Mouse (Mus musculus): ENCODE results near the gene Nyap2.

DNA sequence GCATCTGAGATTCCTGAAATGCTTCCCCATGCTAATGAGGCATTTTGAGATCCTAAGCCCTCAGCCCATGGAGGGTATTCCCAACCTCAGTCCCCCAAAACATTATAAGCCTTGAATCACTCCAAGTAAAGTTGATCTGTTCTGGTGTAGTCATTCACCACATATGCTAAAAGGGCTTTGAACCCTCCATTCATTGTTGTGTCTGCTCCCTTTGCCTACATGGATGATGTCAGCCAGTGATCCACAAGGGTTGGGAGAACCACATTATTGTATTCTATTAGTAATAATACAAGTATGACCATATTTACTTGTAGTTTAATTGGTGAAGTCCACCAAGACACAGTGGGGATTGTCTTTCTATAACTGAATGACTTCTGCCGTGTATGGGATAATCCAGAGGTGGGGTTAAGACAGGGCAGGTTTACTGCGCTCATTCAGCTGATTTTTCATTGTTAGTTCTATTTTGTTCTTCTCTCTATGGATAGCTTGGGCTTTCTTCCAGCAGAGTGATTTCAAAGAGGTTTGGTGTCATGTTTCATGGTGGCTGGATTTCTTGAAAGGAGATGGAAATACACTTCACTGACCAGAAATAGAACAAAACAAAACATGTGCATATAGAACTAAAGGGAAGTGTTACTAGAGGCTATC is 155.1 kb downstream of the Nyap2 start:
- no peak for TF ChIP-seq GATA1 (IDR thresholded peaks at IDR 0.05; ENCODE audit: borderline replicate concordance, low read length)
- no peak for TF ChIP-seq FLI1 (IDR thresholded peaks at IDR 0.05; ENCODE audit: low read length)
